ENCODE assay signal across 27 mouse cellular contexts in the genomic region with DNA sequence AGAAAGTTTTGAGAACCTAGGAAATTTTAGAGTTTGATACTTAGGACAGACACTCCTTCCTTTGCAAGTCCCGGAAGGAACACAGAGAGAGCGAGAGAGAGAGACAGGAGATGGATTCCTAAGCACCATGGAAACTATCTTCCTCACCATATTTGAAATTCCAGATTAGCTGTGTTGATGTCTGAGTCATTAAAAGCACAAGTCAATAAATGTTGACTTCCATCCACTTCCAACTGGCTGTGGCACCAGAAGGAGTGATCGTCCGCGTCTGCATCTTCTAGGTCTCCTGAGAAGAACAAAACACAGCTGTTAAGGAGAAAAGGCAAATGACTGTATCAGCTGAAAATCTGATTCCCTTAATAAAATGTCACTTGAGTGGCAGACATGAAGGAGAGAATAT. TPM values are rescaled to one million over a fixed set of nuclear protein-coding genes. Genes with fewer than 3 reads are reported as not detected.
DNase-seq lines count a peak whose midpoint lies in the region; ATAC-seq and TF ChIP-seq lines count a peak whose summit lies in the region.
"Had no signal": no experiment of that assay in that cellular context is flagged by ENCODE, and none has a peak within 500 bp of the region (broad histone marks: within the 10 kb centered on the region; RNA-seq: fewer than 3 reads in every experiment).

No protein-coding gene starts in this region.

- H3K27ac ChIP-seq in heart, embryonic 15.5 days, result 0 out of 2 replicates have a peak overlapping the region, but pooled peaks have one; percentile 24
- no peak overlapping the region for H3K27ac ChIP-seq in lung, embryonic 14.5 days (ENCODE audit: low read depth)
- H3K27ac ChIP-seq: embryonic facial prominence, embryonic 12.5 days; embryonic facial prominence, embryonic 15.5 days; gastrocnemius, adult 2 months; heart, embryonic 10.5 days; hindbrain, embryonic 12.5 days; hindbrain, embryonic 15.5 days had no signal

- no peak overlapping the region for H3K4me3 ChIP-seq in heart, embryonic 15.5 days
- no peak overlapping the region for H3K4me3 ChIP-seq in lung, embryonic 14.5 days (ENCODE audit: low read depth, low read length)
- H3K4me3 ChIP-seq: embryonic facial prominence, embryonic 12.5 days; embryonic facial prominence, embryonic 15.5 days; gastrocnemius, adult 2 months; heart, embryonic 10.5 days; hindbrain, embryonic 12.5 days; hindbrain, embryonic 15.5 days had no signal

- no peaks in the 10 kb centered on the region for H3K27me3 ChIP-seq in heart, embryonic 15.5 days
- no peaks in the 10 kb centered on the region for H3K27me3 ChIP-seq in lung, embryonic 14.5 days (ENCODE audit: insufficient read depth, low read length)
- H3K27me3 ChIP-seq: embryonic facial prominence, embryonic 12.5 days; embryonic facial prominence, embryonic 15.5 days; hindbrain, embryonic 12.5 days; hindbrain, embryonic 15.5 days had no signal

- 49% methylated on average over 5 of the region's 5 CpGs for WGBS in heart, embryonic 15.5 days
- 43% methylated on average over 5 of the region's 5 CpGs for WGBS in lung, embryonic 14.5 days

- no peaks in the 10 kb centered on the region for H3K9me3 ChIP-seq in heart, embryonic 15.5 days (replicated peaks)
- no peaks in the 10 kb centered on the region for H3K9me3 ChIP-seq in lung, embryonic 14.5 days (ENCODE audit: low read depth, low read length)
- H3K9me3 ChIP-seq: embryonic facial prominence, embryonic 12.5 days; embryonic facial prominence, embryonic 15.5 days; heart, embryonic 10.5 days; hindbrain, embryonic 12.5 days; hindbrain, embryonic 15.5 days had no signal

- DNase-seq in heart, adult 8-10 months (ENCODE audit: low spot score), result no peak
- DNase-seq in lung, embryonic 14.5 days, result peak; percentile 25
- DNase-seq in lung, postnatal 4 days, result no peak
- peak; percentile 2 for DNase-seq in lung, postnatal 10 days
- DNase-seq in lung, postnatal 25 days (ENCODE audit: low spot score), result no peak
- no peak for DNase-seq in neural tube, embryonic 10.5 days (ENCODE audit: extremely low spot score, low spot score)
- DNase-seq: adrenal gland, adult 2 months; adrenal gland, postnatal 14 days; cerebellum, adult 11 months; cerebellum, adult 2 months; cerebellum, adult 9-11 months; cerebellum, postnatal 25 days; forebrain, postnatal 0 days; gastrocnemius, adult 2 months; gastrocnemius, postnatal 14 days; heart, adult 18-20 months had no signal

- no peak for TF ChIP-seq CTCF in lung, embryonic 14.5 days (IDR thresholded peaks at IDR 0.05; ENCODE audit: low read depth)

- no peak for ATAC-seq in heart, embryonic 15.5 days (replicated peaks; ENCODE audit: insufficient number of reproducible peaks, insufficient read depth, low FRiP score, low read depth)
- ATAC-seq in lung, embryonic 14.5 days (ENCODE audit: insufficient read depth), result no peak; the same call in 1 of the 2 replicates
- ATAC-seq: CD4-positive, CD25-positive, alpha-beta regulatory T cell, adult 4 months; forebrain, embryonic 14.5 days; forebrain, postnatal 0 days had no signal

- no peak overlapping the region for H3K9ac ChIP-seq in heart, embryonic 15.5 days
- no peak overlapping the region for H3K9ac ChIP-seq in lung, embryonic 14.5 days
- H3K9ac ChIP-seq: embryonic facial prominence, embryonic 12.5 days; embryonic facial prominence, embryonic 15.5 days; forebrain, postnatal 0 days; hindbrain, embryonic 12.5 days; hindbrain, embryonic 15.5 days had no signal

- H3K4me2 ChIP-seq in heart, embryonic 15.5 days, result no peak overlapping the region
- no peak overlapping the region for H3K4me2 ChIP-seq in lung, embryonic 14.5 days
- H3K4me2 ChIP-seq: embryonic facial prominence, embryonic 12.5 days; embryonic facial prominence, embryonic 15.5 days; hindbrain, embryonic 12.5 days; hindbrain, embryonic 15.5 days had no signal

- H3K36me3 ChIP-seq in heart, embryonic 15.5 days, result no peaks in the 10 kb centered on the region
- H3K36me3 ChIP-seq in lung, embryonic 14.5 days (ENCODE audit: insufficient read depth), result no peaks in the 10 kb centered on the region
- H3K36me3 ChIP-seq: embryonic facial prominence, embryonic 12.5 days; embryonic facial prominence, embryonic 15.5 days; heart, embryonic 10.5 days; hindbrain, embryonic 12.5 days; hindbrain, embryonic 15.5 days had no signal

- H3K4me1 ChIP-seq in heart, embryonic 15.5 days (replicated peaks), result peaks cover 6% of the 10 kb centered on the region; the same call in 1 of the 2 replicates
- no peaks in the 10 kb centered on the region for H3K4me1 ChIP-seq in lung, embryonic 14.5 days (ENCODE audit: insufficient read depth)
- H3K4me1 ChIP-seq: embryonic facial prominence, embryonic 12.5 days; embryonic facial prominence, embryonic 15.5 days; heart, embryonic 10.5 days; hindbrain, embryonic 12.5 days; hindbrain, embryonic 15.5 days had no signal

RNA-seq across cellular contexts. Expression of gene Il7r, which starts 5.1 kb away (rescaled TPM):
- polyA plus RNA-seq in heart, embryonic 15.5 days (2015; fragmentation: Nextera tagmentation; extraction: Ambion mirVana), result 0.67 and 2.1 TPM in 2 replicates
- under 1 TPM; 0.11 to 0.37 (median 0.27) TPM for total RNA-seq in heart, adult 8-10 months (2022)
- 0.05 and 0.26 TPM in 2 replicates for polyA plus RNA-seq in lung, embryonic 14.5 days (2014; fragmentation: Nextera tagmentation; extraction: Ambion mirVana)
- total RNA-seq: MEL had no signal
- polyA plus RNA-seq: adrenal gland, adult 2 months; C2C12; forebrain, embryonic 11.5 days; forebrain, postnatal 0 days; heart, embryonic 10.5 days; hindbrain, embryonic 12.5 days had no signal

Comparison
In these comparisons a context has a peak if more than half of its experiments do, and no peak if none do; other contexts are left out.
1. DNase-seq: peak in lung, embryonic 14.5 days (single experiment) and lung, postnatal 10 days (single experiment); none in heart, adult 8-10 months (single experiment), lung, postnatal 4 days (0 of 2), lung, postnatal 25 days (single experiment) and neural tube, embryonic 10.5 days (single experiment).